Mouse (Mus musculus): Measurements from ENCODE around the gene A230050P20Rik.

GRCm38 (mm10) chr9:20820001-20820400 lies 48.4 kb upstream of the A230050P20Rik start:
- TF ChIP-seq GATA1 (IDR thresholded peaks at IDR 0.05; ENCODE audit: low read length) (no peak), TAL1 (IDR thresholded peaks at IDR 0.05; ENCODE audit: low read length) (no peak)

Measured in erythroblast, embryonic 14.5 days (primary cell).